Mouse (Mus musculus) macrophage (primary cell): ENCODE results near the gene Ngf. TPM values are rescaled to one million over a fixed set of nuclear protein-coding genes. Genes with fewer than 3 reads are reported as not detected.

Experiments used
- H3K27ac ChIP-seq: fragments of 350-480 bp; formaldehyde crosslinking; 2 replicates; pipeline ENCODE4 v1.9.0; 2021
- H3K36me3 ChIP-seq: fragments of 350-480 bp; formaldehyde crosslinking; 2 replicates; pipeline ENCODE4 v1.9.0; 2021; ENCODE audit errors: inconsistent target
- H3K4me3 ChIP-seq: fragments of 350-480 bp; formaldehyde crosslinking; 2 replicates; pipeline ENCODE4 v1.9.0; 2021; ENCODE audit errors: inconsistent target
- H3K79me2 ChIP-seq: fragments of 350-480 bp; formaldehyde crosslinking; 2 replicates; pipeline ENCODE4 v1.9.0; 2021; ENCODE audit errors: inconsistent target
- WGBS: methylation state at CpG from one replicate; pipeline ENCODE4 v1.1.7; 2026; ENCODE audit warnings: inconsistent platforms; ENCODE audit not compliant: missing documents; 5-methylcytosine and 5-hydroxymethylcytosine counted together
- polyA plus RNA-seq: library from polyadenylated mRNA; stranded (reverse); fragments of 250-400 nt; gene quantifications from 3 replicates; pipeline ENCODE4 v1.2.4, GENCODE M21; 2018; ENCODE audit warnings: inconsistent platforms

Ngf gene
- polyA plus RNA-seq, 1 experiment from 2014 or later, result not detected

DNA sequence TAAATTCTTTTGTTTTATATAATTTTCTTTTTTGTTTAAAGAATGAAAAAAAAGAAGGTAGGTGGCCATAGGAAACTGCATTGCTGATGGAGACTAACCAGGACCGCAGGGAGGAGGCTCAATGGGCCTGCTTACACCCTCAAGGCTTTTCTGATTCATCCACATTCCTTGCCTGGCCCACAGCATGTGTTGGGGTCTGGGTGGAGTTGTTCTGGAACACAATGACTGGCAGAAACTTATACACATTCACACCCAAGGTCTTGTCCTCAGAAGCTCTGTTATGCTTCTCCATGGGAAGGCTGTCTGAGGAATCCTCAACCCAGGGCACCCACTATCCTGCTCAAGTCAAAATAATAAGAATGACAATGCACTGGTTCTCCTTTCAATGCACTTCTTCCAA is 65.0 kb downstream of the Ngf start:
- WGBS, result 85% methylated on average over 1 of the region's 1 CpGs
- H3K36me3 ChIP-seq, result no peaks in the 10 kb centered on the region
- H3K79me2 ChIP-seq, result no peaks in the 10 kb centered on the region
- no peak overlapping the region for H3K4me3 ChIP-seq
- no peak overlapping the region for H3K27ac ChIP-seq

DNA sequence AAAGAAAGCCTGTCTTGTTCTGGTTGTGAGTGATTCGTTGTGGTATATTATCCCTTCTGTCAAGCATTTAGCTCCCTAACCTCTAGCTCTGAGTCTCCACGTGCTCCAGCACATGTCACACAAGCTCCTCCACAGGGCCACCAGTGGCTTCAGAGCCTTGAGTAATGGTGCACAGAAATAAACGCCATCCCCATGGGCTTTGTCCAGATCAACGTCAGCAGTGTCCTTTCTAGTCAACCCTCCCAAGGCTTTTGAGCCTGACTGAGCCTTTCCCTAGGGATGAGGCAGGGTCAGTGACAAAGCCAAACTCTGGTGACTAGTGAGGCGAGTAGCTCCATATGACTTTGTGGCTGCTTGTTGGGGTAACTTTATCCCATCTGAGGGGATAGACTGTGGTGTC is 73.9 kb downstream of the Ngf start:
- H3K27ac ChIP-seq, result no peak overlapping the region
- H3K4me3 ChIP-seq, result no peak overlapping the region
- H3K79me2 ChIP-seq, result no peaks in the 10 kb centered on the region
- 76% methylated on average over 5 of the region's 5 CpGs for WGBS
- H3K36me3 ChIP-seq, result no peaks in the 10 kb centered on the region

DNA sequence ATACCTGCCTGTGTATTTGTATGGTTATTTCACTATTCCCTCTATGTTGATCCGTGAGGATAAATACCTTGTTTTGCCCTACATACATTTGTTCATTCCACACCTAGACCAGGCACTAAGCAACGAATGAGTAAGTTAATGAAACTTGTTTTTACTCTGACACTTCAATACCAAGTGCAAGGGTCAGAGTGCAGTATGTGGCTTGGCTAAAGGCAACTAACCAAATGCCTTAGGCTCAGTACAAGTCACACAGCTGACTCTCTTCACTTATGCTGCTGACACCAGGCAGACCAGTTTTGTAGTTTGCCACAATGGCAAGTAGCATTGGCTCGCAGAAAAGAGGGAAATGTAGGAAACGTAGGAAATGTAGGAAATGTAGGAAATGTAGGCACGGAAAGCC is 77.8 kb downstream of the Ngf start:
- Histone ChIP-seq H3K27ac (no peak overlapping the region), H3K4me3 (no peak overlapping the region), H3K36me3 (no peaks in the 10 kb centered on the region), H3K79me2 (no peaks in the 10 kb centered on the region)
- 86% methylated on average over 5 of the region's 5 CpGs for WGBS

DNA sequence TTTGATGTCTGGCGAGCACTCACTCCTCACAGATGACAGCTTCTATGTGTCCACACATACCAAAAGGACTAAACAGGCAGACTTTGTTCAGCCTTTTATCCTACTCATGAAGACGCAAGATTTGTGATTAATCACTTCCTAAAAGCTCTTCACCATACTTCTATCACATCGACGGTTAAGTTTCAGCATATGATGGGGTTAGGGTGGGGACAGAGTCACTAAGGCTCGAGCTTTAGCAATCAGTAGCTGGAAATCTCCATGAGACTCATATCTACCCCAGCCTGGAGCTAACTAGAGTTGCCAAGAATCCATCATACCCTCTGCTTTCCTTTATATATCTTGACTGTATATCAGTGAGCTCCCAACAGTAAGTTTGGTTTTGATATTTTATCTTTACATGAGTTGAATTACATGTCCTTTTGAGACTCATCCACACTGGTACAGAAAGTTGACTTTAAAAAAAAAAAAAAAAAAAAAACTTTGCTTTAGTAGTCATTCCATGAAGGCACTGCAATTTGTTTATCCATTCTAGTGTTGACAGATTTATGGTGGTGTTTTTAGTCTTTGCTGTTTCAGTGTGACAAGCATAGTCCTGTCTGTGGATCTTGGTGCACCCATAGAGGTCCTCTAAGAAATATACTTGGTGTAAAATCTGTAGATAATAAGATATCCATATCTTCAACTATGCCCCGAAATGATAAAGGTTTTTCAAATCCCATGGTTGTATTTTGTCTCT is 84.4 kb downstream of the Ngf start:
- WGBS, result 74% methylated on average over 6 of the region's 6 CpGs
- H3K4me3 ChIP-seq, result no peak overlapping the region
- H3K36me3 ChIP-seq, result no peaks in the 10 kb centered on the region
- H3K79me2 ChIP-seq, result no peaks in the 10 kb centered on the region
- H3K27ac ChIP-seq, result no peak overlapping the region

DNA sequence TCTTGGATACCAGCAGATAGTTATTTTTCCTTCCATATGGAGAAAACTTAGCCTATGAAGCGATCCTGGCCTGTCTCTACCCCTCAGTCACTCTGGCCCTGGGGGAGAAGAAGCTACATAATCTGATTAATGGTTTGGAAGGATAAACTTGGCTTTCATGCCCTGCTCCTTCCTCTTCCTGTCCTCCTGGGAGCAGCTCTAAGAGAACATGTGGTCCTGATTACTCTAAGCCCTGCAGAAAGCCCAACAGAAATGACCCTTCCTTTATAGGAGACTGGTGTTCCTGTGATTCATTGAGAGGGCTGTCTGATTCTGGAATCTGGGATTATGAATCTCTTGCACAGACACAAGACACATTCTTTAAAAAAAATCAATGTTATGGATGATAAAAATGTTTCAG is 86.4 kb downstream of the Ngf start:
- Histone ChIP-seq H3K79me2 (no peaks in the 10 kb centered on the region), H3K27ac (no peak overlapping the region), H3K36me3 (no peaks in the 10 kb centered on the region), H3K4me3 (no peak overlapping the region)
- 100% methylated on average over 1 of the region's 1 CpGs for WGBS

DNA sequence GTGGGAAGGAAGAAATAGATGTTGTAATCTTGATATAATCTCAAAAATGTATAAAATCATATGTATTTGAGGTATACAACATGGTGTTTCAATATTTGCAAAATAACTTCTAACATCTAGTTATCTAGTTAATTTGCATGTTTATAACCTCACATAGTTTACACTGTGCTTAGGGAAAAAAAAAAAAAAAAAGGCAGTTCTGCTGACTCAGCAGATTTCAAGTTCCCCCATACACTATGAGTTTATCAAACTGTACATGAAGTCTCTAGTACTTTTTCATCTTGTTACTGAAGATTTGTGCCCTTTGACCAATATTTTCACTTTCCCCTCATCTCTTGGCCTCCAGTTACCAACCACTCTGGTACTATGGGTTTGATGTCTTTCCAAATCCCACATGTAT is 86.9 kb downstream of the Ngf start:
- Histone ChIP-seq H3K27ac (no peak overlapping the region), H3K79me2 (no peaks in the 10 kb centered on the region), H3K4me3 (no peak overlapping the region), H3K36me3 (no peaks in the 10 kb centered on the region)
